Mouse (Mus musculus): ENCODE measurements at regions not wholly inside any gene's neighbourhood (a gene's known extent, or its start where the extent isn't known, plus 50 kb on each side); places are given as distances from the start of the nearest gene placed in this dataset.

DNA sequence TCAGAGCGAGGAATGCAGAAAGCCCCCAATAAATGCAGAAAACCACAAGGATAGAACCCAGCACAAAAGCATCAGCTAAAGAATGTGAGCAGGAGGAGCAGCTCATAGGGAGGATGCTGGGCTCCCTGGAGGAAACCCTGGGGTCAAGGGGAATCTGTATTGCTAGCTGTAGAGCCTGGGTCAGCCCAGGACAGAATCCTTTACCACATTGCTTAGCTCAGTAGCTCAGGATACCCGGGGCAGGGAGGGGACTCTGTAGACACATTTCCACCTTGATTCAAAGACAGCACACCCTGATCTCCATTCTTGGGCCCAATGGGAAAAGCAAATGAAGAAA lies 187.7 kb downstream of the Bcl2l11 start:
- TF ChIP-seq CTCF (IDR thresholded peaks at IDR 0.05; ENCODE audit: low read depth) = no peak
- no peak for TF ChIP-seq EP300 (IDR thresholded peaks at IDR 0.05; ENCODE audit: low read depth)
